Mouse (Mus musculus): ENCODE measurements at regions not wholly inside any gene's neighbourhood (a gene's known extent, or its start where the extent isn't known, plus 50 kb on each side); places are given as distances from the start of the nearest gene placed in this dataset.
A peak's percentile ranks its signal among the peaks of the same experiment; 100 is the strongest.

GRCm38 (mm10) chr11:34977861-34978260 lies 143.2 kb upstream of the Slit3 start:
- no peak for DNase-seq (ENCODE audit: extremely low spot score)

GRCm38 (mm10) chr11:34975771-34976302 lies 142.4 kb upstream of the Spdl1 start:
- DNase-seq (ENCODE audit: extremely low spot score) = no peak

GRCm38 (mm10) chr11:34973467-34973921 lies 140.1 kb upstream of the Spdl1 start:
- no peak for DNase-seq (ENCODE audit: extremely low spot score)

- DNase-seq (ENCODE audit: extremely low spot score) = no peak
These were observed 139.6 kb upstream of the Spdl1 start for GRCm38 (mm10) chr11:34973012-34973411.

- no peak for DNase-seq (ENCODE audit: extremely low spot score)
These were observed 125.8 kb upstream of the Spdl1 start for GRCm38 (mm10) chr11:34959291-34959690.

GRCm38 (mm10) chr11:34941486-34942456 lies 108.3 kb upstream of the Spdl1 start:
- peak; percentile 7 for DNase-seq (ENCODE audit: extremely low spot score)

- no peak for DNase-seq (ENCODE audit: extremely low spot score)
These were observed 106.7 kb upstream of the Spdl1 start for GRCm38 (mm10) chr11:34940151-34940550.

GRCm38 (mm10) chr11:34939002-34939401 lies 105.6 kb upstream of the Spdl1 start:
- DNase-seq (ENCODE audit: extremely low spot score) = no peak

- no peak for DNase-seq (ENCODE audit: extremely low spot score)
These were observed 98.8 kb upstream of the Spdl1 start for GRCm38 (mm10) chr11:34932191-34932590.

- DNase-seq (ENCODE audit: extremely low spot score) = no peak
These were observed 83.7 kb upstream of the Spdl1 start for GRCm38 (mm10) chr11:34917175-34917574.

- peak; percentile 31 for DNase-seq (ENCODE audit: extremely low spot score)
These were observed 76.4 kb upstream of the Spdl1 start for GRCm38 (mm10) chr11:34909841-34910240.

GRCm38 (mm10) chr11:34904271-34904670 lies 70.8 kb upstream of the Spdl1 start:
- no peak for DNase-seq (ENCODE audit: extremely low spot score)

- DNase-seq (ENCODE audit: extremely low spot score) = peak; percentile 29
These were observed 66.0 kb upstream of the Spdl1 start for GRCm38 (mm10) chr11:34899400-34899799.

GRCm38 (mm10) chr11:34895624-34896023 lies 62.2 kb upstream of the Spdl1 start:
- no peak for DNase-seq (ENCODE audit: extremely low spot score)

- no peak for DNase-seq (ENCODE audit: extremely low spot score)
These were observed 55.1 kb upstream of the Spdl1 start for GRCm38 (mm10) chr11:34888374-34889136.

- no peak for DNase-seq (ENCODE audit: extremely low spot score)
These were observed 54.1 kb upstream of the Spdl1 start for GRCm38 (mm10) chr11:34887587-34887986.
